Mouse (Mus musculus): ENCODE measurements at regions not wholly inside any gene's neighbourhood (a gene's known extent, or its start where the extent isn't known, plus 50 kb on each side); places are given as distances from the start of the nearest gene placed in this dataset.
A peak's percentile ranks its signal among the peaks of the same experiment; 100 is the strongest.

GRCm38 (mm10) chr7:133202092-133202880, 78.1 kb upstream of the Ctbp2 start:
- WGBS = 53% methylated on average over 13 of the region's 13 CpGs
- H3K9me3 ChIP-seq = no peaks in the 10 kb centered on the region
- no peak overlapping the region for H3K27ac ChIP-seq

GRCm38 (mm10) chr7:133199046-133199445, 74.9 kb upstream of the Ctbp2 start:
- no peaks in the 10 kb centered on the region for H3K9me3 ChIP-seq
- H3K4me3 ChIP-seq (replicated peaks) = no peak overlapping the region
- WGBS = 42% methylated on average over 4 of the region's 4 CpGs
- H3K27me3 ChIP-seq (replicated peaks) = no peaks in the 10 kb centered on the region
- no peak overlapping the region for H3K4me2 ChIP-seq (replicated peaks)
- H3K4me1 ChIP-seq (replicated peaks) = 0 out of 2 replicates have a peak, but pooled peaks cover 2% of the 10 kb centered on the region
- H3K9ac ChIP-seq = no peak overlapping the region
- no peaks in the 10 kb centered on the region for H3K36me3 ChIP-seq
- ATAC-seq = no peak
- H3K27ac ChIP-seq = no peak overlapping the region

More at GRCm38 (mm10) chr7:133202092-133202880, 78.1 kb upstream of the Ctbp2 start:
- Histone ChIP-seq H3K9ac (no peak overlapping the region), H3K27me3 (replicated peaks) (no peaks in the 10 kb centered on the region), H3K36me3 (no peaks in the 10 kb centered on the region), H3K4me3 (replicated peaks) (no peak overlapping the region), H3K4me1 (replicated peaks) (0 out of 2 replicates have a peak, but pooled peaks cover 2% of the 10 kb centered on the region), H3K4me2 (replicated peaks) (no peak overlapping the region)
- no peak for ATAC-seq

GRCm38 (mm10) chr7:133189880-133190462, 65.8 kb upstream of the Ctbp2 start:
- H3K4me2 ChIP-seq (replicated peaks) = no peak overlapping the region
- H3K9ac ChIP-seq = no peak overlapping the region
- H3K27ac ChIP-seq = no peak overlapping the region
- 44% methylated on average over 7 of the region's 7 CpGs for WGBS
- H3K4me1 ChIP-seq (replicated peaks) = peaks cover 4% of the 10 kb centered on the region; the same call in 1 of the 2 replicates
- no peak for ATAC-seq
- H3K9me3 ChIP-seq = no peaks in the 10 kb centered on the region
- no peaks in the 10 kb centered on the region for H3K36me3 ChIP-seq
- no peaks in the 10 kb centered on the region for H3K27me3 ChIP-seq (replicated peaks)
- no peak overlapping the region for H3K4me3 ChIP-seq (replicated peaks)

GRCm38 (mm10) chr7:133185931-133186601, 61.9 kb upstream of the Ctbp2 start:
- H3K27me3 ChIP-seq (replicated peaks) = no peaks in the 10 kb centered on the region
- H3K27ac ChIP-seq = peak overlapping the region; percentile 71
- peak overlapping the region; percentile 50 for H3K4me2 ChIP-seq (replicated peaks)
- no peaks in the 10 kb centered on the region for H3K9me3 ChIP-seq
- no peaks in the 10 kb centered on the region for H3K36me3 ChIP-seq
- ATAC-seq = peak; percentile 94
- H3K4me3 ChIP-seq (replicated peaks) = peak overlapping the region; percentile 17
- peaks cover 7% of the 10 kb centered on the region; the same call in 1 of the 2 replicates for H3K4me1 ChIP-seq (replicated peaks)
- WGBS = 8% methylated on average over 12 of the region's 12 CpGs
- no peak overlapping the region for H3K9ac ChIP-seq

- Histone ChIP-seq H3K27me3 (replicated peaks) (no peaks in the 10 kb centered on the region), H3K4me1 (replicated peaks) (peaks cover 7% of the 10 kb centered on the region; the same call in 1 of the 2 replicates), H3K9me3 (no peaks in the 10 kb centered on the region), H3K27ac (no peak overlapping the region), H3K36me3 (no peaks in the 10 kb centered on the region), H3K4me2 (replicated peaks) (no peak overlapping the region), H3K4me3 (replicated peaks) (no peak overlapping the region), H3K9ac (no peak overlapping the region)
- ATAC-seq = no peak
- 54% methylated on average over 16 of the region's 16 CpGs for WGBS
Observed at GRCm38 (mm10) chr7:133184905-133185594, 60.9 kb upstream of the Ctbp2 start.

GRCm38 (mm10) chr7:133181388-133181787, 57.2 kb upstream of the Ctbp2 start:
- no peak overlapping the region for H3K4me3 ChIP-seq (replicated peaks)
- H3K4me2 ChIP-seq (replicated peaks) = no peak overlapping the region
- H3K9me3 ChIP-seq = no peaks in the 10 kb centered on the region
- H3K27me3 ChIP-seq (replicated peaks) = no peaks in the 10 kb centered on the region
- H3K27ac ChIP-seq = no peak overlapping the region
- no peak for ATAC-seq
- no peaks in the 10 kb centered on the region for H3K36me3 ChIP-seq
- H3K9ac ChIP-seq = no peak overlapping the region
- H3K4me1 ChIP-seq (replicated peaks) = peaks cover 7% of the 10 kb centered on the region; the same call in 1 of the 2 replicates
- WGBS = 52% methylated on average over 2 of the region's 2 CpGs

GRCm38 (mm10) chr7:133177179-133177575, 53.0 kb upstream of the Ctbp2 start:
- Histone ChIP-seq H3K4me2 (replicated peaks) (no peak overlapping the region), H3K27ac (no peak overlapping the region), H3K9me3 (no peaks in the 10 kb centered on the region), H3K9ac (no peak overlapping the region), H3K36me3 (no peaks in the 10 kb centered on the region), H3K4me1 (replicated peaks) (no peaks in the 10 kb centered on the region; the same call in 1 of the 2 replicates), H3K4me3 (replicated peaks) (no peak overlapping the region), H3K27me3 (replicated peaks) (no peaks in the 10 kb centered on the region)
- ATAC-seq = no peak
- 60% methylated on average over 4 of the region's 4 CpGs for WGBS

GRCm38 (mm10) chr7:133176256-133177178, 52.4 kb upstream of the Ctbp2 start:
- Histone ChIP-seq H3K4me1 (replicated peaks) (peaks cover 1% of the 10 kb centered on the region; the same call in 1 of the 2 replicates), H3K27ac (0 out of 2 replicates have a peak overlapping the region, but pooled peaks have one; percentile 11), H3K4me2 (replicated peaks) (no peak overlapping the region), H3K36me3 (no peaks in the 10 kb centered on the region), H3K9me3 (no peaks in the 10 kb centered on the region), H3K9ac (no peak overlapping the region), H3K27me3 (replicated peaks) (no peaks in the 10 kb centered on the region), H3K4me3 (replicated peaks) (no peak overlapping the region)
- WGBS = 52% methylated on average over 10 of the region's 10 CpGs
- ATAC-seq = peak; percentile 67

Measured in intestine, embryonic 15.5 days (tissue).